Mouse (Mus musculus) intestine, embryonic 14.5 days (tissue): Measurements from ENCODE around the gene Adgrd1. TPM values are rescaled to one million over a fixed set of nuclear protein-coding genes. Genes with fewer than 3 reads are reported as not detected.
A peak's percentile ranks its signal among the peaks of the same experiment; 100 is the strongest.

ENCODE experiments used
- ATAC-seq: fragments of 200-750 bp; cut with Nextera tagmentation; replicated peaks from 2 replicates; pipeline ENCODE4 v1.8.0; 2017; ENCODE audit warnings: low read depth, moderate number of reproducible peaks, moderate TSS enrichment, moderate library complexity; ENCODE audit not compliant: low FRiP score, low TSS enrichment
- DNase-seq: peaks from one replicate; pipeline ENCODE4 v3.0.0-alpha.2; 2018; ENCODE audit warnings: low spot score
- H3K27ac ChIP-seq: fragments of 300-500 bp; sonication (generic); 2 replicates; pipeline ENCODE4 v1.5.1; 2014; ENCODE audit warnings: low read depth, mild to moderate bottlenecking, control low read depth
- H3K27me3 ChIP-seq: fragments of 300-500 bp; sonication (generic); replicated peaks from 2 replicates; pipeline ENCODE4 v1.6.1; 2014; ENCODE audit warnings: low read length, control low read depth; ENCODE audit not compliant: control insufficient read depth, insufficient read depth
- H3K36me3 ChIP-seq: fragments of 300-500 bp; sonication (generic); 2 replicates; pipeline ENCODE4 v1.6.1; 2014; ENCODE audit warnings: low read length, control low read depth; ENCODE audit not compliant: control insufficient read depth, insufficient read depth
- H3K4me1 ChIP-seq: fragments of 300-500 bp; sonication (generic); replicated peaks from 2 replicates; pipeline ENCODE4 v1.6.1; 2014; ENCODE audit warnings: low read length, control low read depth, mixed read lengths; ENCODE audit not compliant: control insufficient read depth, insufficient read depth
- H3K4me2 ChIP-seq: fragments of 300-500 bp; sonication (generic); 2 replicates; pipeline ENCODE4 v1.6.1; 2014; ENCODE audit warnings: low read length
- H3K4me3 ChIP-seq: fragments of 300-500 bp; sonication (generic); 2 replicates; pipeline ENCODE4 v1.5.1; 2014; ENCODE audit warnings: low read depth, low read length, control low read depth, mixed read lengths
- H3K9ac ChIP-seq: fragments of 300-500 bp; sonication (generic); 2 replicates; pipeline ENCODE4 v1.6.1; 2014; ENCODE audit warnings: mild to moderate bottlenecking, low read length
- H3K9me3 ChIP-seq: fragments of 300-500 bp; sonication (generic); 2 replicates; pipeline ENCODE4 v1.6.1; 2016; ENCODE audit warnings: low read length, control low read depth; ENCODE audit not compliant: control insufficient read depth
- WGBS: fragments of 180-500 bp; shearing (Covaris S2); extraction: QIAGEN DNeasy Blood & Tissue Kit; methylation state at CpG from one replicate; pipeline ENCODE4 v1.1.7; 2014; 5-methylcytosine and 5-hydroxymethylcytosine counted together
- polyA plus RNA-seq: library from polyadenylated mRNA; unstranded; fragments of >200 nt; fragmentation: Nextera tagmentation; extraction: Ambion mirVana; gene quantifications from 2 replicates; pipeline ENCODE4 v1.2.1, GENCODE M21; 2014

Adgrd1 gene
- polyA plus RNA-seq, 1 experiment from 2014 or later, result 0.62 TPM

DNA sequence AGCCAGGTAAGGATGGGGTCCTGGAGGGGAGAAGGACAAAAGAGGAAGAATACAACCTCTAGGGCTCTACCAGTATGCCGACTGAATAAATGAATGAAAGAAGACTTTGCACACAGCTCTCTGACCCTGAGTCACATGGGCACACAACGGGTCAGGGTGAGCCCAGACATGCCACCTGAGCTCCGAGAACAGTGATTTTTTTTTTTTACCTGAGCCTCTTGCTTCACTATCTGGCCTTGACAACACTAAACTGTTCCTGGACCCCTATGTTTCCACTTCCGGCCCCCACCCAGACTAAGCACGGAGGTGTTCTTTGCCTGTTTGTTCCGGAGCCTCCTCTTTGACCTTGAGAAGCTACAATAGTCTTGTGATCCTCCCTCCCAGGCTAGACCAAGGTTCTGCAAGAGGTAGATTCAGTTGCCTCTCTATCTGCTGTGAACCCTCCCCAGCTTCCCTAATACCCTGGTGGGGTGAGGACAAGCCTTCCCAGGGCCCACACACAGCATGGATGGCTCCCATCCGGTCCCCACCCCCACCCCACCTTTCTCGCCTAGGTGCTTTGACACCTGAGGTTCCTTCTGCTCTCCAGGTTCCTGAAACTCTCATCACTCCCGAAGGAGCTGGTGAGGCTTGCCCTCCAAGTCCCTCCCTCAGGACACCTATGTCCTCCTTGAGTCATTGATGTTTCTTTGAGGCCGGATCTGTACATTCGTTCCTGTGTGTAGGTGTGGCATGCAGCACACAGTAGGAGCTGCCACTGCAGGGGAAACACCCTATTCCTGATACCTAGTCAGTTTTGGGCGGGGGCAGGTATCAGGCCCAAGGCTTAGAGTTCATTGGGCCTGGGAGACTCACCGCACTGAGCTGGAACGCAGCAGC lies 58.7 kb downstream of the Adgrd1 start:
- no peak overlapping the region for H3K27ac ChIP-seq
- DNase-seq (no peak), ATAC-seq (no peak)
- no peaks in the 10 kb centered on the region for H3K9me3 ChIP-seq
- H3K4me3 ChIP-seq, result no peak overlapping the region
- 73% methylated on average over 14 of the region's 14 CpGs for WGBS
- H3K9ac ChIP-seq, result no peak overlapping the region
- H3K4me1 ChIP-seq, result no peaks in the 10 kb centered on the region
- H3K4me2 ChIP-seq, result no peak overlapping the region
- no peaks in the 10 kb centered on the region for H3K36me3 ChIP-seq
- no peaks in the 10 kb centered on the region for H3K27me3 ChIP-seq

GRCm38 (mm10) chr5:129155902-129156311 lies 59.4 kb downstream of the Adgrd1 start:
- H3K4me1 ChIP-seq, result peaks cover 1% of the 10 kb centered on the region; the same call in 1 of the 2 replicates
- 27% methylated on average over 9 of the region's 9 CpGs for WGBS

DNA sequence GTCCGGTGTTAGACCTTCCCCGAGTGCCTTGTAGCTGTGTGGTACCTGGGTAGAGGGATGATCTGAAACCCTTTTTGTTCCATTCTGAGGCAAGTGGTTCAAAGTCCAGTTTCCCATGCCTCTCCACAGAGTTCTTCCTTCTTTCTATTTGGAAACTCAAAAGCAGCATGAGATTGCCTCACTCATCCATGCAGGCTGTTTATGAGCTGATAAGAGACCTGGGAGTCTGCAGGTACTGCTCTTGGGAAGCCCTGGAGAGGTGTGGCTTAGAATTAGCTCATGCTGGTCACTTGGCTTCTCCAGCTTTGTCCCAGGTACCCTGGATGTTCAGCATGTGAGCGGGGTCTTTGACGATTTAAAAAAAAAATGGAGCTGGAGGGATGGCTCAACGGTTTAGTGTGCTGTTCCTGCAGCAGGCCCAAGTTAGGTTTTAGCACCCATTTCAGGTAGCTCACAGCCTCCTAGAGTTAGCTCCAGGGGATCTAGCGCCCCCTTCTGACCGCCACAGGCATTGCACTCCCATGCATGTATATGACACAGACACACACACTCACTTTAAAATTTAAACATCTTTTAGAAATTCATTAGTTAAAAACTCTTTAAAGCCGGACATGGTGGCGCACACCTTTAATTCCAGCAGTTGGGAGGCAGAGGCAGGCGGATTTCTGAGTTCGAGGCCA lies 65.0 kb downstream of the Adgrd1 start:
- 81% methylated on average over 11 of the region's 11 CpGs for WGBS
- H3K4me2 ChIP-seq, result no peak overlapping the region
- DNase-seq (peak; percentile 54), ATAC-seq (peak; percentile 48; the same call in 1 of the 2 replicates)
- no peaks in the 10 kb centered on the region for H3K36me3 ChIP-seq
- no peak overlapping the region for H3K4me3 ChIP-seq
- no peak overlapping the region for H3K9ac ChIP-seq
- H3K4me1 ChIP-seq, result peaks cover 33% of the 10 kb centered on the region
- H3K27ac ChIP-seq, result no peak overlapping the region
- H3K27me3 ChIP-seq, result no peaks in the 10 kb centered on the region
- no peaks in the 10 kb centered on the region for H3K9me3 ChIP-seq

More at GRCm38 (mm10) chr5:129155902-129156311, 59.4 kb downstream of the Adgrd1 start:
- Histone ChIP-seq H3K9ac (no peak overlapping the region), H3K4me2 (no peak overlapping the region), H3K4me3 (no peak overlapping the region), H3K27ac (no peak overlapping the region), H3K36me3 (no peaks in the 10 kb centered on the region), H3K9me3 (no peaks in the 10 kb centered on the region), H3K27me3 (no peaks in the 10 kb centered on the region)
- DNase-seq, result no peak
- ATAC-seq, result no peak

DNA sequence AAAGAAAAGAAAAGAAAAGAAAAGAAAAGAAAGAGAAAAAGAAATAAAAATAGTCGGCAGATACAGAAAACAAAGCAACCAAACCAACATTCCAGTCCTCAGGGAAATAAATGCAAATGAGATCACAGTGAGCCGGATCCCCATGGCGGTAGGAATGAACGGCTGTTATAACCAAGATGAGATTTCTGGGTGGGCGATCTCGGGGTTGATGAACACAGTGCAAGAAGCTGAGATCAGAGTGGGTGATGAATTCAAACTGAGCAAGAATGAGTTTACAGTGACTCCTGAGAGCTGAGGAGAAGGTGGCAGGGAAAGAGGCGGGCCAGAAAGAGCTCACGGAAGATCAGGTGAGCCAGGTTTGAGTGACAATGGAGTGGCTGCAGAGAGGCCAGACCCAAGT lies 66.9 kb downstream of the Adgrd1 start:
- 87% methylated on average over 8 of the region's 8 CpGs for WGBS
- Histone ChIP-seq H3K4me2 (no peak overlapping the region), H3K27me3 (no peaks in the 10 kb centered on the region), H3K9ac (no peak overlapping the region), H3K36me3 (no peaks in the 10 kb centered on the region), H3K27ac (peak overlapping the region; percentile 84; the same call in 1 of the 2 replicates), H3K4me1 (peaks cover 35% of the 10 kb centered on the region), H3K4me3 (no peak overlapping the region), H3K9me3 (no peaks in the 10 kb centered on the region)
- no peak for ATAC-seq
- no peak for DNase-seq

GRCm38 (mm10) chr5:129164091-129164490 lies 67.5 kb downstream of the Adgrd1 start:
- WGBS, result 6% methylated on average over 10 of the region's 10 CpGs
- no peak overlapping the region for H3K4me3 ChIP-seq
- peak overlapping the region; percentile 84 for H3K27ac ChIP-seq
- H3K27me3 ChIP-seq, result no peaks in the 10 kb centered on the region
- peaks cover 37% of the 10 kb centered on the region for H3K4me1 ChIP-seq
- no peaks in the 10 kb centered on the region for H3K36me3 ChIP-seq
- H3K4me2 ChIP-seq, result 0 out of 2 replicates have a peak overlapping the region, but pooled peaks have one; percentile 8
- ATAC-seq (no peak), DNase-seq (peak; percentile 56)
- no peaks in the 10 kb centered on the region for H3K9me3 ChIP-seq
- H3K9ac ChIP-seq, result no peak overlapping the region

GRCm38 (mm10) chr5:129164911-129165584 lies 68.5 kb downstream of the Adgrd1 start:
- H3K27me3 ChIP-seq, result no peaks in the 10 kb centered on the region
- no peaks in the 10 kb centered on the region for H3K9me3 ChIP-seq
- DNase-seq (peak; percentile 81), ATAC-seq (peak; percentile 82)
- 0 out of 2 replicates have a peak overlapping the region, but pooled peaks have one; percentile 8 for H3K4me2 ChIP-seq
- peaks cover 44% of the 10 kb centered on the region for H3K4me1 ChIP-seq
- 52% methylated on average over 10 of the region's 10 CpGs for WGBS
- peak overlapping the region; percentile 84 for H3K27ac ChIP-seq
- no peak overlapping the region for H3K9ac ChIP-seq
- no peak overlapping the region for H3K4me3 ChIP-seq
- no peaks in the 10 kb centered on the region for H3K36me3 ChIP-seq

DNA sequence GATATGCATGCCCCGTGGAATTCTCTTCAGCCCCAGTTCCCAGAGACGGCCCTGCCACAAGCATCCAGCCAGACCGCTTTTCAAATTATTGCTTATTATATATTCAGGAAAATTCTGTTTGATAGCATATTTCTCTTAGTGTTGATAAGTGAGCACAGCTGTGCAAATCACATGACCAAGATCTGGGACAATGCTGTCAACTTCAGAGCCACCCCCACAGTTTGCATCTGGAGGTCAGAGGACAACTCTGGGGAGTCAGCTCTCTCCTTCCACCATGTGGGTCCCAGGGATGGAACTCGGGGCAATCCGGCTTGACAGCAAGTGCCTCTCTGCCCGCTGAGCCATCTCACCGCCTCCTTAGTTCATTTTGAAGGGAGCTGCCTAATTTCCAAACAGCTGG lies 69.0 kb downstream of the Adgrd1 start:
- no peaks in the 10 kb centered on the region for H3K27me3 ChIP-seq
- peak; percentile 30; the same call in 1 of the 2 replicates for ATAC-seq
- 30% methylated on average over 7 of the region's 7 CpGs for WGBS

GRCm38 (mm10) chr5:129169090-129169489 lies 72.5 kb downstream of the Adgrd1 start:
- no peaks in the 10 kb centered on the region for H3K36me3 ChIP-seq
- no peaks in the 10 kb centered on the region for H3K27me3 ChIP-seq
- ATAC-seq (no peak), DNase-seq (no peak)
- H3K9me3 ChIP-seq, result peaks cover 4% of the 10 kb centered on the region; the same call in 1 of the 2 replicates
- no peak overlapping the region for H3K4me3 ChIP-seq
- WGBS, result 39% methylated on average over 5 of the region's 5 CpGs
- no peak overlapping the region for H3K27ac ChIP-seq
- H3K4me2 ChIP-seq, result no peak overlapping the region
- H3K9ac ChIP-seq, result no peak overlapping the region
- H3K4me1 ChIP-seq, result peaks cover 32% of the 10 kb centered on the region

More for the DNA sequence above, 69.0 kb downstream of the Adgrd1 start:
- peaks cover 2% of the 10 kb centered on the region; the same call in 1 of the 2 replicates for H3K9me3 ChIP-seq
- H3K27ac ChIP-seq, result peak overlapping the region; percentile 84
- H3K36me3 ChIP-seq, result no peaks in the 10 kb centered on the region
- H3K4me1 ChIP-seq, result peaks cover 44% of the 10 kb centered on the region
- no peak overlapping the region for H3K4me2 ChIP-seq
- peak; percentile 60 for DNase-seq
- H3K9ac ChIP-seq, result no peak overlapping the region
- H3K4me3 ChIP-seq, result no peak overlapping the region
